Mouse (Mus musculus): Measurements from ENCODE around the gene Gamt. TPM values are rescaled to one million over a fixed set of nuclear protein-coding genes. Genes with fewer than 3 reads are reported as not detected.
"Not testable (repeated sequence)": the region's sequence is repeated elsewhere in the genome, so short reads cannot be mapped to it uniquely, and the experiment has no call there.

Gamt gene
- polyA plus RNA-seq, 1 experiment from 2014 or later = 16.8 TPM

DNA sequence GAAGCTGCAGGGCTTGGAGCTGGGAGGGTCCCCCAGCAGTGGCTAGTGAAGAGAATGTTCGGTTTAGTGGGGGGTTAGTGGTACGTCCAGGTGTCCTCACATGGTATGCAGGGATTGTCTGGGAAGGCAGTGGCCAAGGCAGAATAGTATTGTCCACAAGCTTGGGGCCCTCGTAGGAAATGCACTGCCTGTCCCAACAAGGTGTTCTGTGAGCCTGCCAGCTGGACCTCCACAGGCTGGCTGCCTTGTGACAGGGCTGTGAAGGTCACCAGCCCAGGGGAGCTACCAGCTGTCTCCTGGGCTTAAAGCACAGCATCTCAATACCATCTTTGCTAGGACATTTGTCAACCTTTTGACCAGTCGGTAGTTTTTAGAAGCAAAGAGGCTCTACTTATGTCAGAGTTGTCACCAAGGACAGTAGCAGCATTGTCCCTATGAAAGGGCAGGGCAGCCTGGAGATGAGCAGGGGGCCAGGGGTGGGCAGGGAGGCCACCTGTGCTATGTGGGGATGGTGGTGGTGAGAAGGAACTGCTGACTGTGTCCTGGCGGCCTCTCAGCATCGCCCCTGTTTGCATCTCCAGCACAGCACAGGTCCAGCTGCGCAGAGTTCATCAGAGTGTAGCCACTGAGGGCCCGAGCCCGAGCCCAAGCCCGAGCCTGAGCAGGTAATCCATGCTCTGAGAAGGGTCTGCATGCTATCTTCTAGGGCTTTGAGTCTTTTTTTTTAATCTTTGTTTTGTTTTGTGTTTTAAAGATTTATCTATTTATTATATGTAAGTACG is 8.1 kb downstream of the Gamt start:
- ATAC-seq (replicated peaks) = no peak
- no peak overlapping the region for H3K9ac ChIP-seq

DNA sequence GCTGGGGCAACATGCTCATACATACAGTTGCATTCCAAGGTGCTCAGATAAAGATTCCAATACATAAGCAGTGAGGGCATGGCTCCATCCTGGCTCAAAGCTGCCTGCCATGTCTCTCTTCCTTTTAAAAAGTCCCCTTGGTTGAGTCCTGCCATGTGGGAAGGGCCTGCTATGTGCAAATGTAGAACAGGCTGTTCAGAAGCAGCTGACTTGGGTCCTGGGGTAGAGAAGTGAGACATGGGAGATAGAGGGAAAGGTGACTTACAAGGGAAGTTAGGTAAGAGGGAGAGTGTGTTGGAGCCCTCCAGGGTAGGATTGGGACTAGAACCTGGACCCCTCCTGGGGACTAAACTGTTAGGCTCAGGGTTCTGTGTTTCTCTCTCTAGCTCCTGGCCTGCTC is 8.8 kb downstream of the Gamt start:
- Histone ChIP-seq H3K4me2 (no peak overlapping the region), H3K4me1 (peaks cover 25% of the 10 kb centered on the region), H3K4me3 (no peak overlapping the region), H3K9ac (no peak overlapping the region), H3K9me3 (no peaks in the 10 kb centered on the region), H3K36me3 (replicated peaks) (peaks cover 20% of the 10 kb centered on the region; the same call in 1 of the 2 replicates), H3K27me3 (replicated peaks) (no peaks in the 10 kb centered on the region), H3K27ac (no peak overlapping the region)
- no peak for ATAC-seq (replicated peaks)

More for the DNA sequence above, 8.1 kb downstream of the Gamt start:
- H3K9me3 ChIP-seq = no peaks in the 10 kb centered on the region
- peaks cover 20% of the 10 kb centered on the region; the same call in 1 of the 2 replicates for H3K36me3 ChIP-seq (replicated peaks)
- 92% methylated on average over 11 of the region's 11 CpGs for WGBS
- no peak overlapping the region for H3K27ac ChIP-seq
- H3K4me1 ChIP-seq = peaks cover 23% of the 10 kb centered on the region
- no peak overlapping the region for H3K4me2 ChIP-seq
- H3K27me3 ChIP-seq (replicated peaks) = no peaks in the 10 kb centered on the region
- H3K4me3 ChIP-seq = no peak overlapping the region

- Histone ChIP-seq H3K4me1 (peaks cover 25% of the 10 kb centered on the region), H3K27ac (no peak overlapping the region), H3K9ac (0 out of 2 replicates have a peak overlapping the region, but pooled peaks have one; percentile 73), H3K4me2 (peak overlapping the region; percentile 95), H3K36me3 (replicated peaks) (peaks cover 12% of the 10 kb centered on the region; the same call in 1 of the 2 replicates), H3K4me3 (peak overlapping the region; percentile 78), H3K27me3 (replicated peaks) (no peaks in the 10 kb centered on the region), H3K9me3 (no peaks in the 10 kb centered on the region)
- ATAC-seq (replicated peaks) = no peak
- WGBS = 85% methylated on average over 4 of the region's 4 CpGs
Observed at GRCm38 (mm10) chr10:80250573-80250972, 10.2 kb downstream of the Gamt start.

GRCm38 (mm10) chr10:80250059-80250458 is 10.8 kb downstream of the Gamt start:
- WGBS = 39% methylated on average over 2 of the region's 2 CpGs
- peak overlapping the region; percentile 95 for H3K4me2 ChIP-seq

DNA sequence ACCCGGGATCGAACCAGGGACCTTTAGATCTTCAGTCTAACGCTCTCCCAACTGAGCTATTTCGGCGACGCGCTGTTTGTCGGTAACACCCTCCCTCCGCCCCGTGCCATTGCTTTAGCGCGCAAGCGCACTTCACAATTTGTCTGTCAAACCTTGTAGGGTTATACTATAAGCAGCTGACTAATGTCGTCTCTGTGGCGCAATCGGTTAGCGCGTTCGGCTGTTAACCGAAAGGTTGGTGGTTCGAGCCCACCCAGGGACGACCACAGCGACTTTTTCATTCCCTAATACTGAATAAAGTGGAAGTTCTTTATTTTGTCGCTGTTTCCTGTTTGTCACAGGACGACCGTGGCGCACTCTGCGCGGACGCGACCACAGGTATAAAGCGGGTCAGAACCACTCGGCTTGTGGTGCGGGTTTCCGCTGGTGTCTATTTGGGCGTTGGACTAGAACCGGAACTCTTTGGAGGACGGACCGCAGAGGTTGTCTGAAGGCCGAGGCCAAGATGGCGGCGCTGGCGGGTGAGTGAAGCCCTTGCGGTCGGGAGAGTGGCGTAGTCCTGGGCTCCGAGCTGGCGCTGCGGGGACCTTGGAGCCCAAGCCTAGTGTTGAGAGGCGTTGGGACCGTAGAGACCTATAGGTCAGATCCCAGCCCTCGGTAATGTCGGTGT is 11.7 kb downstream of the Gamt start, which contains the start of gene Ndufs7:
Ndufs7 (plus strand) TSS at position 151 of the 670 bp plus-strand sequence.
- H3K27me3 ChIP-seq (replicated peaks) = no peaks in the 10 kb centered on the region
- peak; percentile 93 for ATAC-seq (replicated peaks)
- peak within 1 kb of the TSS; percentile 95 for H3K4me2 ChIP-seq
- WGBS = under 1% methylated on average over 53 of the region's 53 CpGs
- H3K9ac ChIP-seq = peak within 1 kb of the TSS; percentile 73
- H3K4me3 ChIP-seq = peak within 1 kb of the TSS; percentile 78
- no peaks in the 10 kb centered on the region for H3K9me3 ChIP-seq
- no peaks in the 10 kb centered on the region for H3K36me3 ChIP-seq (replicated peaks)
- peak within 1 kb of the TSS; percentile 89 for H3K27ac ChIP-seq
- H3K4me1 ChIP-seq = peaks cover 31% of the 10 kb centered on the region

More at GRCm38 (mm10) chr10:80250059-80250458, 10.8 kb downstream of the Gamt start:
- Histone ChIP-seq H3K4me1 (peaks cover 30% of the 10 kb centered on the region), H3K27ac (peak overlapping the region; percentile 89), H3K9me3 (no peaks in the 10 kb centered on the region), H3K27me3 (replicated peaks) (no peaks in the 10 kb centered on the region), H3K4me3 (peak overlapping the region; percentile 78), H3K36me3 (replicated peaks) (peaks cover 7% of the 10 kb centered on the region; the same call in 1 of the 2 replicates), H3K9ac (peak overlapping the region; percentile 73)
- ATAC-seq (replicated peaks) = no peak

- H3K9ac ChIP-seq; H3K9me3 ChIP-seq; H3K27me3 ChIP-seq (replicated peaks); H3K36me3 ChIP-seq (replicated peaks): not testable (repeated sequence)
- H3K4me2 ChIP-seq = peak overlapping the region; percentile 95
- H3K4me3 ChIP-seq = peak overlapping the region; percentile 78
- peak; percentile 3 for ATAC-seq (replicated peaks)
- H3K27ac ChIP-seq = 0 out of 2 replicates have a peak overlapping the region, but pooled peaks have one; percentile 26
- 57% methylated on average over 3 of the region's 3 CpGs for WGBS
- H3K4me1 ChIP-seq = peaks cover 31% of the 10 kb centered on the region
Observed at GRCm38 (mm10) chr10:80248437-80248836, 12.4 kb downstream of the Gamt start.

- Histone ChIP-seq H3K4me3 (peak overlapping the region; percentile 78; the same call in 1 of the 2 replicates), H3K36me3 (replicated peaks) (peaks cover 6% of the 10 kb centered on the region; the same call in 1 of the 2 replicates), H3K27ac (no peak overlapping the region), H3K9me3 (no peaks in the 10 kb centered on the region), H3K4me1 (peaks cover 31% of the 10 kb centered on the region), H3K9ac (no peak overlapping the region), H3K27me3 (replicated peaks) (no peaks in the 10 kb centered on the region), H3K4me2 (no peak overlapping the region)
- WGBS = 36% methylated on average over 6 of the region's 6 CpGs
- no peak for ATAC-seq (replicated peaks)
Observed at GRCm38 (mm10) chr10:80247849-80248248, 13.0 kb downstream of the Gamt start.

DNA sequence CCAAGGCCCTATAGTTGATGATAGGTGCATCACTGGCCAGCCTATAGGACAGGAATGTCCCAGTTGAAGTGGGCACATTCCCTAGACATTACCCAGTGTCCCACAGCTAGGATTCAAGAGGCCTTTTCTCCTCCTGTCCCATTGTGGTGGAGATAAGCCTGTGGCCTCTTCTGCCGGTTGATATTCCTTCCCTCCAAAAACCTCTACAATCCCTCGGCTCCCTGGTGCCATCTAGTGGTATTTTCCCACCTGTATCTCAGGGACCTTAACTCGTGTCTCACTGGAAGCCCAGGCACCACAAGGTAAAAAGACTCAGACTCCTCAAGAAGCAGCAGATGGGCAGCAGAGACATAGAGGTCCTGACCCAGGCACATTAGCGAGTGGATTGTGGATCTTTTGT is 15.2 kb downstream of the Gamt start:
- H3K9ac ChIP-seq = peak overlapping the region; percentile 16; the same call in 1 of the 2 replicates
- WGBS = 5% methylated on average over 4 of the region's 4 CpGs
- H3K9me3 ChIP-seq = no peaks in the 10 kb centered on the region
- H3K4me2 ChIP-seq = no peak overlapping the region
- peak overlapping the region; percentile 69 for H3K27ac ChIP-seq
- H3K36me3 ChIP-seq (replicated peaks) = peaks cover 20% of the 10 kb centered on the region
- 0 out of 2 replicates have a peak, but pooled peaks have one; percentile 9 for ATAC-seq (replicated peaks)
- H3K27me3 ChIP-seq (replicated peaks) = no peaks in the 10 kb centered on the region
- no peak overlapping the region for H3K4me3 ChIP-seq
- peaks cover 36% of the 10 kb centered on the region for H3K4me1 ChIP-seq

- no peak overlapping the region for H3K9ac ChIP-seq
- ATAC-seq (replicated peaks) = no peak
- WGBS = 17% methylated on average over 5 of the region's 5 CpGs
- no peak overlapping the region for H3K4me3 ChIP-seq
- peaks cover 30% of the 10 kb centered on the region for H3K4me1 ChIP-seq
- H3K27ac ChIP-seq = peak overlapping the region; percentile 69
- no peaks in the 10 kb centered on the region for H3K27me3 ChIP-seq (replicated peaks)
- peaks cover 25% of the 10 kb centered on the region for H3K36me3 ChIP-seq (replicated peaks)
- no peak overlapping the region for H3K4me2 ChIP-seq
- H3K9me3 ChIP-seq = no peaks in the 10 kb centered on the region
Observed at GRCm38 (mm10) chr10:80244791-80245399, 15.9 kb downstream of the Gamt start.

- Histone ChIP-seq H3K4me3 (no peak overlapping the region), H3K27ac (peak overlapping the region; percentile 49), H3K36me3 (replicated peaks) (peaks cover 43% of the 10 kb centered on the region), H3K4me2 (no peak overlapping the region), H3K9ac (no peak overlapping the region), H3K4me1 (peaks cover 23% of the 10 kb centered on the region), H3K27me3 (replicated peaks) (no peaks in the 10 kb centered on the region), H3K9me3 (no peaks in the 10 kb centered on the region)
- WGBS = 69% methylated on average over 3 of the region's 3 CpGs
- no peak for ATAC-seq (replicated peaks)
Observed at GRCm38 (mm10) chr10:80242607-80243006, 18.2 kb downstream of the Gamt start.

GRCm38 (mm10) chr10:80242088-80242487 is 18.7 kb downstream of the Gamt start:
- no peaks in the 10 kb centered on the region for H3K9me3 ChIP-seq
- 0 out of 2 replicates have a peak overlapping the region, but pooled peaks have one; percentile 2 for H3K9ac ChIP-seq
- H3K4me1 ChIP-seq = peaks cover 22% of the 10 kb centered on the region
- ATAC-seq (replicated peaks) = 0 out of 2 replicates have a peak, but pooled peaks have one; percentile 25
- H3K36me3 ChIP-seq (replicated peaks) = peaks cover 44% of the 10 kb centered on the region
- WGBS = 39% methylated on average over 9 of the region's 9 CpGs
- H3K27ac ChIP-seq = peak overlapping the region; percentile 49
- no peak overlapping the region for H3K4me2 ChIP-seq
- H3K4me3 ChIP-seq = no peak overlapping the region
- no peaks in the 10 kb centered on the region for H3K27me3 ChIP-seq (replicated peaks)

- Histone ChIP-seq H3K4me3 (no peak overlapping the region), H3K9ac (no peak overlapping the region), H3K9me3 (no peaks in the 10 kb centered on the region), H3K36me3 (replicated peaks) (peaks cover 51% of the 10 kb centered on the region), H3K4me2 (no peak overlapping the region), H3K27me3 (replicated peaks) (no peaks in the 10 kb centered on the region), H3K27ac (no peak overlapping the region), H3K4me1 (peaks cover 12% of the 10 kb centered on the region)
- 82% methylated on average over 6 of the region's 6 CpGs for WGBS
- ATAC-seq (replicated peaks) = no peak
Observed at GRCm38 (mm10) chr10:80239791-80240190, 21.0 kb downstream of the Gamt start.

Measured in midbrain, embryonic 15.5 days (tissue).